Mouse (Mus musculus) ES-E14 (cell line): ENCODE results near the gene Kif13a. TPM values are rescaled to one million over a fixed set of nuclear protein-coding genes. Genes with fewer than 3 reads are reported as not detected.

ENCODE experiments used
- DNase-seq: peaks from one replicate; pipeline ENCODE4 v3.0.0-alpha.2; 2013; ENCODE audit warnings: low read depth, low spot score
- H3K27ac ChIP-seq: 2 replicates; pipeline ENCODE4 v1.5.1; 2012; ENCODE audit warnings: low read depth, mild to moderate bottlenecking, low read length, moderate library complexity, mixed read lengths; ENCODE audit not compliant: poor library complexity, insufficient read depth, severe bottlenecking
- H3K36me3 ChIP-seq: 2 replicates; pipeline ENCODE4 v1.6.1; 2012; ENCODE audit warnings: mild to moderate bottlenecking, low read length, moderate library complexity, mixed read lengths; ENCODE audit not compliant: control insufficient read depth, poor library complexity, insufficient read depth, severe bottlenecking
- H3K4me1 ChIP-seq, 2 experiments: fragments of 150-350 bp in 1 of 2; sonication (generic) in 1 of 2; 2 replicates each; pipeline ENCODE4 v1.6.1; 2012; ENCODE audit warnings: low read length in 2 of 2, mild to moderate bottlenecking in 1 of 2, mixed read lengths in 1 of 2; ENCODE audit not compliant: control insufficient read depth in 2 of 2, insufficient read depth in 2 of 2, poor library complexity in 1 of 2
- H3K4me3 ChIP-seq, 2 experiments: fragments of 150-350 bp in 1 of 2; sonication (generic) in 1 of 2; 2 replicates each; pipeline ENCODE4 v1.5.1; 2012; ENCODE audit warnings: low read length in 2 of 2, low read depth in 1 of 2, mild to moderate bottlenecking in 1 of 2, mixed read lengths in 1 of 2; ENCODE audit not compliant: insufficient read depth in 1 of 2, poor library complexity in 1 of 2, severe bottlenecking in 1 of 2
- H3K9ac ChIP-seq: 2 replicates; pipeline ENCODE4 v1.6.1; 2012; ENCODE audit warnings: low read depth, mild to moderate bottlenecking, low read length, mixed read lengths; ENCODE audit not compliant: poor library complexity, insufficient read depth, severe bottlenecking
- H3K9me3 ChIP-seq: fragments of 150-350 bp; sonication (generic); 2 replicates; pipeline ENCODE4 v1.6.1; 2012; ENCODE audit warnings: low read depth, mild to moderate bottlenecking, low read length; ENCODE audit not compliant: control insufficient read depth, insufficient read depth
- CHD2 ChIP-seq: IDR thresholded peaks from 2 replicates; pipeline ENCODE4 v1.6.1; 2014; ENCODE audit warnings: mild to moderate bottlenecking, low read depth, low read length, inconsistent platforms
- HCFC1 ChIP-seq: IDR thresholded peaks from 2 replicates; pipeline ENCODE4 v1.6.1; 2012; ENCODE audit warnings: low read length, inconsistent platforms, borderline replicate concordance; ENCODE audit not compliant: insufficient read depth
- MAFK ChIP-seq: IDR thresholded peaks from 2 replicates; pipeline ENCODE4 v1.6.1; 2014; ENCODE audit warnings: mild to moderate bottlenecking, low read depth, low read length, inconsistent platforms; ENCODE audit not compliant: insufficient read depth
- ZC3H11A ChIP-seq: IDR thresholded peaks from 2 replicates; pipeline ENCODE4 v1.6.1; 2012; ENCODE audit warnings: low read depth, mild to moderate bottlenecking, inconsistent platforms, low read length, borderline replicate concordance
- ZNF384 ChIP-seq: IDR thresholded peaks from 2 replicates; pipeline ENCODE4 v1.6.1; 2012; ENCODE audit warnings: low read depth, low read length, inconsistent platforms
- in situ Hi-C, 2 experiments: fragments of 600-800 bp; cut with MboI; formaldehyde crosslinking; loops; one replicate each; pipeline ENCODE4 v1.15.1; 2025; ENCODE audit warnings: low sequenced_read_pairs in 2 of 2, inconsistent platforms in 1 of 2; ENCODE audit not compliant: unreplicated experiment in 2 of 2
- total RNA-seq: library from RNA; depleted of rRNA; stranded (reverse); fragments of 300-350 nt; gene quantifications from 2 replicates; pipeline ENCODE4 v1.2.3, GENCODE M21; 2012

Kif13a gene
- total RNA-seq, 1 experiment = 23.6 TPM

GRCm38 (mm10) chr13:46945256-46945655 is 15.6 kb upstream of the Kif13a start:
- Histone ChIP-seq H3K36me3 (no peaks in the 10 kb centered on the region), H3K9me3 (no peaks in the 10 kb centered on the region), H3K27ac (0 out of 2 replicates have a peak overlapping the region, but pooled peaks have one; percentile 60), H3K4me3 (0 out of 4 replicates have a peak overlapping the region, but pooled peaks of 1 of the 2 experiments have one; percentile 19), H3K9ac (no peak overlapping the region), H3K4me1 (peaks cover 7 to 17% of the 10 kb centered on the region in 2 experiments; a peak in 3 of 4 replicates)
- in situ Hi-C loops = no loop called here
- TF ChIP-seq CHD2 = no peak
- no peak for TF ChIP-seq ZC3H11A
- TF ChIP-seq ZNF384 = no peak
- TF ChIP-seq MAFK = no peak
- no peak for TF ChIP-seq HCFC1
- no peak for DNase-seq

- Histone ChIP-seq H3K9me3 (no peaks in the 10 kb centered on the region), H3K4me1 (peaks cover 7 to 17% of the 10 kb centered on the region in 2 experiments; a peak in 3 of 4 replicates), H3K36me3 (no peaks in the 10 kb centered on the region), H3K27ac (no peak overlapping the region; the same call in 1 of the 2 replicates), H3K4me3 (peak overlapping the region in 1 of 2 experiments; percentile 1; a peak in 1 of 4 replicates), H3K9ac (no peak overlapping the region)
- TF ChIP-seq MAFK (no peak), CHD2 (no peak), ZNF384 (no peak), HCFC1 (no peak), ZC3H11A (no peak)
- in situ Hi-C loops = no loop called here
- DNase-seq = no peak
These were observed 13.6 kb upstream of the Kif13a start for GRCm38 (mm10) chr13:46943294-46943693.

- DNase-seq = no peak
- in situ Hi-C loops = no loop called here
- Histone ChIP-seq H3K9me3 (no peaks in the 10 kb centered on the region), H3K4me1 (peaks cover 0 to 10% of the 10 kb centered on the region in 2 experiments; a peak in 3 of 4 replicates), H3K9ac (no peak overlapping the region), H3K36me3 (no peaks in the 10 kb centered on the region), H3K27ac (no peak overlapping the region), H3K4me3 (no peak overlapping the region)
- TF ChIP-seq HCFC1 = no peak
- TF ChIP-seq CHD2 = no peak
- no peak for TF ChIP-seq ZC3H11A
- TF ChIP-seq ZNF384 = no peak
- TF ChIP-seq MAFK = no peak
These were observed 4.4 kb upstream of the Kif13a start for GRCm38 (mm10) chr13:46934116-46934515.

- Histone ChIP-seq H3K36me3 (no peaks in the 10 kb centered on the region), H3K27ac (no peak overlapping the region), H3K9ac (no peak overlapping the region), H3K9me3 (no peaks in the 10 kb centered on the region), H3K4me3 (no peak overlapping the region), H3K4me1 (peaks cover 0 to 12% of the 10 kb centered on the region in 2 experiments; a peak in 3 of 4 replicates)
- DNase-seq = no peak
- in situ Hi-C loops = no loop called here
- TF ChIP-seq MAFK = no peak
- TF ChIP-seq ZC3H11A = no peak
- no peak for TF ChIP-seq CHD2
- TF ChIP-seq ZNF384 = no peak
- TF ChIP-seq HCFC1 = no peak
These were observed 3.2 kb upstream of the Kif13a start for GRCm38 (mm10) chr13:46932846-46933245.

- in situ Hi-C loops = no loop called here
- no peak overlapping the region for H3K4me3 ChIP-seq
- H3K27ac ChIP-seq = no peak overlapping the region
- TF ChIP-seq ZNF384 = no peak
- no peak for TF ChIP-seq HCFC1
- TF ChIP-seq ZC3H11A = no peak
- TF ChIP-seq MAFK = no peak
- TF ChIP-seq CHD2 = no peak
- no peak for DNase-seq
- no peaks in the 10 kb centered on the region for H3K9me3 ChIP-seq
- no peaks in the 10 kb centered on the region for H3K36me3 ChIP-seq
- peaks cover 0 to 13% of the 10 kb centered on the region in 2 experiments; a peak in 3 of 4 replicates for H3K4me1 ChIP-seq
- H3K9ac ChIP-seq = no peak overlapping the region
These were observed 2.4 kb upstream of the Kif13a start for GRCm38 (mm10) chr13:46932049-46932448.
